Mouse (Mus musculus) C2C12 (cell line): ENCODE data around the gene Ror1. TPM values are rescaled to one million over a fixed set of nuclear protein-coding genes. Genes with fewer than 3 reads are reported as not detected.

Source experiments
- H3K27me3 ChIP-seq: one replicate; pipeline ENCODE4 v1.6.1; 2011; ENCODE audit not compliant: control insufficient read depth, insufficient read depth, insufficient read length
- H3K36me3 ChIP-seq: one replicate; pipeline ENCODE4 v1.6.1; 2011; ENCODE audit not compliant: control insufficient read depth, insufficient read depth
- H3K4me3 ChIP-seq: one replicate; pipeline ENCODE4 v1.5.1; 2011; ENCODE audit warnings: mild to moderate bottlenecking, control low read depth; ENCODE audit not compliant: poor library complexity, insufficient read depth, severe bottlenecking
- H3K79me2 ChIP-seq: one replicate; pipeline ENCODE4 v1.6.1; 2011; ENCODE audit not compliant: control insufficient read depth, insufficient read depth
- H3K79me3 ChIP-seq: one replicate; pipeline ENCODE4 v1.6.1; 2011; ENCODE audit warnings: low read depth, control low read depth
- H3ac ChIP-seq: one replicate; pipeline ENCODE3; 2011; ENCODE audit warnings: low read depth; ENCODE audit not compliant: control insufficient read depth, insufficient read length
- CEBPB ChIP-seq: IDR thresholded peaks from one replicate; pipeline ENCODE4 v1.6.1; 2011; ENCODE audit warnings: low read depth, mild to moderate bottlenecking, control low read depth, moderate library complexity
- CTCF ChIP-seq: IDR thresholded peaks from one replicate; pipeline ENCODE4 v1.5.1; 2011; ENCODE audit not compliant: control insufficient read depth, insufficient read depth, insufficient read length
- FOSL1 ChIP-seq: IDR thresholded peaks from one replicate; pipeline ENCODE4 v1.8.0; 2011; ENCODE audit warnings: mild to moderate bottlenecking, low read length; ENCODE audit not compliant: poor library complexity, insufficient read depth, severe bottlenecking
- MAX ChIP-seq: IDR thresholded peaks from one replicate; pipeline ENCODE4 v1.6.1; 2011; ENCODE audit warnings: mild to moderate bottlenecking, control low read depth
- MYOD1 ChIP-seq: IDR thresholded peaks from one replicate; pipeline ENCODE4 v1.6.1; 2011; ENCODE audit warnings: low read depth; ENCODE audit not compliant: control insufficient read depth, insufficient read length
- MYOG ChIP-seq: IDR thresholded peaks from one replicate; pipeline ENCODE4 v1.6.1; 2011; ENCODE audit not compliant: control insufficient read depth, insufficient read length; ENCODE audit errors: extremely low read depth
- USF1 ChIP-seq: IDR thresholded peaks from one replicate; pipeline ENCODE4 v1.6.1; 2011; ENCODE audit warnings: low read depth, mild to moderate bottlenecking, control low read depth, moderate library complexity
- polyA plus RNA-seq: library from polyadenylated mRNA; unstranded; fragments of >200 nt; fragmentation: generic; extraction: Trizol; gene quantifications from one replicate; pipeline ENCODE4 v1.2.1, GENCODE M21; 2012; ENCODE audit warnings: missing spikeins

Ror1 gene
- polyA plus RNA-seq, 1 experiment, result 0.04 TPM

- Histone ChIP-seq H3K4me3 (no peak overlapping the region), H3ac (no peak overlapping the region), H3K79me2 (no peaks in the 10 kb centered on the region), H3K79me3 (no peaks in the 10 kb centered on the region), H3K27me3 (no peaks in the 10 kb centered on the region), H3K36me3 (no peaks in the 10 kb centered on the region)
- TF ChIP-seq CEBPB, result no peak
- no peak for TF ChIP-seq USF1
- TF ChIP-seq MYOG, result no peak
- TF ChIP-seq MAX, result no peak
- TF ChIP-seq CTCF, result no peak
These were observed 25.0 kb downstream of the Ror1 start for GRCm38 (mm10) chr4:100120547-100120946.

GRCm38 (mm10) chr4:100122436-100122835 is 26.8 kb downstream of the Ror1 start:
- H3K79me2 ChIP-seq, result no peaks in the 10 kb centered on the region
- no peaks in the 10 kb centered on the region for H3K79me3 ChIP-seq
- TF ChIP-seq FOSL1 (no peak), MYOG (no peak), MAX (no peak), CTCF (no peak), USF1 (no peak), MYOD1 (no peak), CEBPB (no peak)
- peaks cover 3% of the 10 kb centered on the region for H3K27me3 ChIP-seq
- H3K36me3 ChIP-seq, result no peaks in the 10 kb centered on the region
- H3ac ChIP-seq, result no peak overlapping the region
- no peak overlapping the region for H3K4me3 ChIP-seq

DNA sequence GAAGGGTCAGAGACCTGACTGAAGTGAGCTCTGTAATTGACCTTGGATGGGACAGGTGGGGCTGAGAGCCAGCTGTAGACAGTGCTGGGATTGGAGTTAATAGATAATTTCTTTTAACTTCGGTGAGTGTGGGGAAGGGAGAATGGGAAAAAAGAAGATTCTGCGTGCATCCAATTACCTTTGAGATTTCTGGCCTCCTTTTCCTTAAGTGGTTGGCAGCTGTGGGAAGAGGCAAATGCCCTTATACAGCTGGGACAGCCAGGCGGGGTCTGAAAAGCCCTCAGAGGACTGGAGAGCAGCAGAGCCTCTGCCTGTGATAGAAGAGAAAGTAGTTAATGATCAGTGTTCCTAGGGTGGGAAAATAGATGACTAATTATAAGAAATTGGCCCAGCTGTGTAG is 27.9 kb downstream of the Ror1 start:
- TF ChIP-seq MYOD1, result no peak
- TF ChIP-seq MYOG, result no peak
- TF ChIP-seq MAX, result no peak
- TF ChIP-seq CEBPB, result no peak
- TF ChIP-seq USF1, result no peak
- TF ChIP-seq CTCF, result no peak
- no peak for TF ChIP-seq FOSL1
- Histone ChIP-seq H3K36me3 (no peaks in the 10 kb centered on the region), H3K79me2 (no peaks in the 10 kb centered on the region), H3K79me3 (no peaks in the 10 kb centered on the region), H3K27me3 (peaks cover 3% of the 10 kb centered on the region), H3K4me3 (no peak overlapping the region), H3ac (no peak overlapping the region)

DNA sequence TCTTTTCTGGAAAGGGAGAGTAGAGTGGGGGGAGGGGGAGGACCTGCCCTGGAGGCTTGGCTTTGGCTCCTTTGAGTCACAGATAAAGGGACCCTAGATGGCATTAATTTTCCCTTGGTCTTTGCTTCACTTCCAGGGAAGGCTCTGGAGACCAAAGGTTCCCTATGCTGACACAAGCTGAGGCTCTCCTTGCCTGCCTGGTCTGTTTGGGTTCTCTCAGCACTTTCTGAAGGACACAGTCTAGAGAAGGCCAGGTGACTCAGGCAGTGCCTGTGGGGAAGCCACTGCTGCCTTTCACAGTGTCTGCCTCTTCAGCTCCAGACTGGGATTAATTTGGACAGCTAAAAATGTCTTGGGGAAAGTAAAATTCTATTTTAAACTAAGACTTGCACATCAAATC is 28.5 kb downstream of the Ror1 start:
- Histone ChIP-seq H3K27me3 (peaks cover 3% of the 10 kb centered on the region), H3K36me3 (no peaks in the 10 kb centered on the region), H3K79me2 (no peaks in the 10 kb centered on the region), H3K4me3 (no peak overlapping the region), H3K79me3 (no peaks in the 10 kb centered on the region), H3ac (no peak overlapping the region)
- no peak for TF ChIP-seq FOSL1
- TF ChIP-seq CTCF, result no peak
- no peak for TF ChIP-seq USF1
- TF ChIP-seq MYOD1, result no peak
- TF ChIP-seq MAX, result no peak
- TF ChIP-seq CEBPB, result no peak
- TF ChIP-seq MYOG, result no peak

GRCm38 (mm10) chr4:100124935-100125334 is 29.3 kb downstream of the Ror1 start:
- H3K79me3 ChIP-seq, result no peaks in the 10 kb centered on the region
- no peak overlapping the region for H3K4me3 ChIP-seq
- H3K36me3 ChIP-seq, result no peaks in the 10 kb centered on the region
- H3K79me2 ChIP-seq, result no peaks in the 10 kb centered on the region
- no peak for TF ChIP-seq FOSL1
- no peak for TF ChIP-seq MYOD1
- no peak for TF ChIP-seq CEBPB
- no peak for TF ChIP-seq CTCF
- TF ChIP-seq MYOG, result no peak
- no peak for TF ChIP-seq USF1
- TF ChIP-seq MAX, result no peak
- H3K27me3 ChIP-seq, result peaks cover 3% of the 10 kb centered on the region
- no peak overlapping the region for H3ac ChIP-seq

DNA sequence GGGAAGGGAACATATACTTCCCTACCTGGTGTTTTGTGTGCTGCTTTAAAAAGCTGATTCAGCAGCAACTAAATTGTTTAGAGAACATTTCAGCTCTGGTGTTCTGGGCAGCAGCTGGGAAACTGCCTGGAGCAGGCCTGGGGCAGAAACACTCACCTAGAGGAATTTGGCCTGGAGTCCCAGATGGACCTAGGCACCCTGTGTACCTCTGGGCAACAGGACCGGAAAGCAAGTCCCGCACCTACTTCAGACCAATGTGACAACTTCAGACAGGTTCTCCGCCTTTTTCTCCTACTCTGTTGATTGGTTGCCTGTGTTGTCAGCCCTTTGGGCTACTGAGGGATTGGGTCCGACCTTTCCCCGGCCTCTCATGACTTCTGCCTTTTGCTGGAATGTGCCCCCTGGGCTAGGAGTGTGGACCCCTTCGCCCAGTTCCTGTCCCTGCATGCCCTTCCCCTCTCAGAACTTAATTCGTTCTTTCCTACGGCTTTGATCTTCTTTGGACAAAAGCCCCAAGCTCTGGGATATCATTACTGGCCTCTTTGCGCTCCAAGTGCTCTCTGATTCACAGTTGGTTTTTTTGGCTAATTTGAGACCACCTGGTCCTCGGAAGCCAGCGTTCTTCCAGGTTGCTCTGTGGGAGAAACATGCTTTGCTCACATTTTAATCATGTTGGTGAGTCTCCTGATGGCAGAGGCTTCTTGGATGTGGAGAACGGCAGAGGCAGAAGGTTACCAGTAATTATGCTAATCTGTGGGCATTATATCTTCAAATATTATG is 31.1 kb downstream of the Ror1 start:
- H3K79me2 ChIP-seq, result no peaks in the 10 kb centered on the region
- H3ac ChIP-seq, result no peak overlapping the region
- TF ChIP-seq MAX (no peak), MYOD1 (no peak), USF1 (no peak), FOSL1 (no peak), MYOG (no peak), CEBPB (no peak), CTCF (no peak)
- no peak overlapping the region for H3K4me3 ChIP-seq
- peaks cover 3% of the 10 kb centered on the region for H3K27me3 ChIP-seq
- H3K36me3 ChIP-seq, result no peaks in the 10 kb centered on the region
- no peaks in the 10 kb centered on the region for H3K79me3 ChIP-seq
